Mouse (Mus musculus) liver, adult 2 months (tissue): ENCODE results near the gene Slc5a3.

Experiments used
- CTCF ChIP-seq: fragments of 200-500 bp; IDR thresholded peaks from 2 replicates; pipeline ENCODE4 v1.5.1; 2011; ENCODE audit warnings: low read depth, low read length, control low read depth
- POLR2A ChIP-seq: fragments of 200-500 bp; IDR thresholded peaks from 2 replicates; pipeline ENCODE4 v1.6.1; 2011; ENCODE audit warnings: low read length, control low read depth; ENCODE audit not compliant: insufficient read depth; ENCODE audit errors: extremely low read depth

DNA sequence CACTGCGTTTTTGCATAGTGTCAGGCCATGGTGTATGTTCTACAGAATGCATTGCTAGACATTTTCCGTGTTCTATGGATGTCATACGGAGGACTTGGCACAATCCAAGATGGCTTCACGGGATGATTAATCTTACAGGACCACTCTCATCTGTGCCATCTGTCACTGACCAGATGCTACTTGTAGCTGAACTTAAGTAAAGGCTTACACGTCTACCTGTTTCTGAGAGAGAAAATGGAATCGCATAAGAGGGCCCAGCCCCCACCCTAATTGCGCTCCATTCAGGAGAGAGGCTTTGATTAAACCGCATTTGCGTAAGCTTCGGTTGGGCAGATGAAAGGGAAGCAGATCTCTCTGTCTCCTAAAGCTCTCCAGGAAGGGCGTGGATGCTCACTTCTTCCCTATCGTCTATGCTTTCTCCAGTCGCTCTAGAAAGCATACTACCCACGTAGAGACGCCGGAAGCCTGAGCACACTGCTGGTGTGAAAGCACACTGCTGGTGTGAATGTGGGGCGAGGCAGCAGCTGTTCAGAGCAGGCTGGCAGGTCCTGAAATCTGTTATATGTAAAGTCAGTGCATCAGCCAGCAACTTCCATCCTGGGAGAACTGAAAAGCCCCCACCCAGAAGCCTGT, 62.9 kb downstream of the Slc5a3 start:
- no peak for TF ChIP-seq CTCF
- TF ChIP-seq POLR2A = no peak
